Mouse (Mus musculus) stomach, embryonic 14.5 days (tissue): ENCODE results near the gene Psmb4. TPM values are rescaled to one million over a fixed set of nuclear protein-coding genes. Genes with fewer than 3 reads are reported as not detected.
"Not testable (repeated sequence)": the region's sequence is repeated elsewhere in the genome, so short reads cannot be mapped to it uniquely, and the experiment has no call there.

ENCODE experiments used
- ATAC-seq: fragments of 200-750 bp; cut with Nextera tagmentation; 2 replicates; pipeline ENCODE4 v1.8.0; 2017; ENCODE audit warnings: low read depth, moderate TSS enrichment; ENCODE audit not compliant: insufficient number of reproducible peaks, insufficient read depth, low FRiP score
- H3K27ac ChIP-seq: fragments of 300-500 bp; sonication (generic); 2 replicates; pipeline ENCODE4 v1.5.1; 2014; ENCODE audit warnings: mild to moderate bottlenecking, low read length, moderate library complexity, mixed read lengths
- H3K27me3 ChIP-seq: fragments of 300-500 bp; sonication (generic); 2 replicates; pipeline ENCODE4 v1.6.1; 2014; ENCODE audit warnings: low read length, control low read depth, mixed read lengths; ENCODE audit not compliant: control insufficient read depth, insufficient read depth
- H3K36me3 ChIP-seq: fragments of 300-500 bp; sonication (generic); 2 replicates; pipeline ENCODE4 v1.6.1; 2014; ENCODE audit warnings: mild to moderate bottlenecking, control low read depth, low read length, moderate library complexity, mixed read lengths; ENCODE audit not compliant: control insufficient read depth, insufficient read depth
- H3K4me1 ChIP-seq: fragments of 300-500 bp; sonication (generic); 2 replicates; pipeline ENCODE4 v1.6.1; 2014; ENCODE audit warnings: low read length, control low read depth, mixed read lengths; ENCODE audit not compliant: control insufficient read depth, insufficient read depth
- H3K4me2 ChIP-seq: fragments of 300-500 bp; sonication (generic); replicated peaks from 2 replicates; pipeline ENCODE4 v1.6.1; 2014; ENCODE audit warnings: low read depth, low read length, control low read depth
- H3K4me3 ChIP-seq: fragments of 300-500 bp; sonication (generic); 2 replicates; pipeline ENCODE4 v1.5.1; 2014; ENCODE audit warnings: low read depth, low read length, control low read depth
- H3K9ac ChIP-seq: fragments of 300-500 bp; sonication (generic); replicated peaks from 2 replicates; pipeline ENCODE4 v1.6.1; 2014; ENCODE audit warnings: low read depth, mild to moderate bottlenecking, control low read depth, low read length, moderate library complexity, mixed read lengths
- H3K9me3 ChIP-seq: fragments of 300-500 bp; sonication (generic); 2 replicates; pipeline ENCODE4 v1.6.1; 2016; ENCODE audit warnings: low read depth, low read length, control low read depth; ENCODE audit not compliant: control insufficient read depth
- WGBS: fragments of 180-500 bp; shearing (Covaris S2); extraction: QIAGEN DNeasy Blood & Tissue Kit; methylation state at CpG from one replicate; pipeline ENCODE4 v1.1.7; 2014; 5-methylcytosine and 5-hydroxymethylcytosine counted together
- polyA plus RNA-seq: library from polyadenylated mRNA; unstranded; fragments of >200 nt; fragmentation: Nextera tagmentation; extraction: Ambion mirVana; gene quantifications from 2 replicates; pipeline ENCODE4 v1.2.1, GENCODE M21; 2014

Psmb4 gene
- polyA plus RNA-seq, 1 experiment from 2014 or later = 334 TPM

DNA sequence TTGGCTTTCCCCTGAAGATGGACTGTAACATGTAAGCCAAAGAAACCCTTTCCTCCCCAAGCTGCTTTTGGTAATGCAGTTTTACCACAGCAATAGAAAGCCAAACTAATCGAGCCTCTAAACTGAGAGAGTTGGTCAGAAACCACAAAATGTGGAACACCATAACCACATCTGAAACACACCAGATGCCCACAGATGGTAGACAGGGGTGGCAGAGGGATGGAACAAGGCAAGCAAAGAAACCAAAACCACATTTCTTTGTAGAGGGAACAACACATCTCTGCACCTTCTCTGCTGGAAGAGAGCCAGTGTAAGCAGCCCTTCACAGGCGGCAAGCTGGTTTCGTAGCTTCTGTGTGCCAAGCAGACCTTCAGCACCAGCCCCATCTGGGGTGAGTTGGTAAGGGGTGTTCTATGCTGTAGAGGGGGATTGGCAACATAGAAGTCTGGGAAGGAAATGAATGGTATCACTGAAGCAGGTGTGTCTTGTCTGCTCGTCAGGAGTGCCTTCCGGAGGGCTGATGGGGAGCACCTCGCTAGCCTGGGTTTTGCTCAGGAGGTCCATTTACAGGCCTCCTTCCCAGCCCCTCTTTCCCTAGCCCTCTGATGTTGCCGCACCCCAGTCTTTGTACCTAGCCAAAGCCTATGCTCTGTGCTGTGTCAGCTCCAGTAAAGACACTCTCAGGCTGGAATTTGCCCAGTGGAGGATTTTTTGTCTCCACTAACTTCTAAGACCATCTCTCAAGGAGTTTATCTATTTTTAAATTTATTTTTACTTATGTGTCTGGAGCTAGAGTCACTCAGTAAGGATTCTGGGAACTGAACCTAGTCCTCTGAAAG, 29.4 kb upstream of the Psmb4 start:
- WGBS = 66% methylated on average over 7 of the region's 7 CpGs
- no peaks in the 10 kb centered on the region; the same call in 1 of the 2 replicates for H3K4me1 ChIP-seq

DNA sequence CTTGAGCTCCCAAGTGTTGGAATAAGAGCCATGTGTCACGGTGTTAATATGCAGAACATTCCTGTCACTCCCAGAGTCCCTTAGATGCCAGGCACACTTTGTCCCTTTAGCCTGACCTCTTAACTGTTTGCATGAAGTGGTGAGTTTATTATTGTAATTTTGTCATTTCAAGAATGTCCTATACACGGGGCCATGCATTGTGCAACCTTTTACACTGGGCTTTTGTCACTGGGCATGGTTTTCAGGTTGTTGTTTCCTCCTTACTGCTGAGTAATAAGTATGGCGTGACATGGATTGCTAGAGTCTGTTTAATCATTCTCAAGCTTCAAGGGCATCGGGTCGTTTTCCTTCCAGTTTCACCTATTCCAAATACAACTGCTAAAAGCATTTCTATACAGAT, 27.0 kb upstream of the Psmb4 start:
- Histone ChIP-seq H3K27ac (no peak overlapping the region), H3K9ac (no peak overlapping the region), H3K4me1 (no peaks in the 10 kb centered on the region; the same call in 1 of the 2 replicates), H3K9me3 (no peaks in the 10 kb centered on the region), H3K4me2 (no peak overlapping the region), H3K36me3 (no peaks in the 10 kb centered on the region), H3K27me3 (no peaks in the 10 kb centered on the region), H3K4me3 (no peak overlapping the region)
- WGBS = 58% methylated on average over 5 of the region's 5 CpGs
- no peak for ATAC-seq

More for the DNA sequence above, 29.4 kb upstream of the Psmb4 start:
- no peak overlapping the region for H3K27ac ChIP-seq
- H3K4me2 ChIP-seq = no peak overlapping the region
- no peak overlapping the region for H3K4me3 ChIP-seq
- ATAC-seq = no peak
- H3K27me3 ChIP-seq = no peaks in the 10 kb centered on the region
- H3K9ac ChIP-seq = no peak overlapping the region
- H3K9me3 ChIP-seq = no peaks in the 10 kb centered on the region
- no peaks in the 10 kb centered on the region for H3K36me3 ChIP-seq

DNA sequence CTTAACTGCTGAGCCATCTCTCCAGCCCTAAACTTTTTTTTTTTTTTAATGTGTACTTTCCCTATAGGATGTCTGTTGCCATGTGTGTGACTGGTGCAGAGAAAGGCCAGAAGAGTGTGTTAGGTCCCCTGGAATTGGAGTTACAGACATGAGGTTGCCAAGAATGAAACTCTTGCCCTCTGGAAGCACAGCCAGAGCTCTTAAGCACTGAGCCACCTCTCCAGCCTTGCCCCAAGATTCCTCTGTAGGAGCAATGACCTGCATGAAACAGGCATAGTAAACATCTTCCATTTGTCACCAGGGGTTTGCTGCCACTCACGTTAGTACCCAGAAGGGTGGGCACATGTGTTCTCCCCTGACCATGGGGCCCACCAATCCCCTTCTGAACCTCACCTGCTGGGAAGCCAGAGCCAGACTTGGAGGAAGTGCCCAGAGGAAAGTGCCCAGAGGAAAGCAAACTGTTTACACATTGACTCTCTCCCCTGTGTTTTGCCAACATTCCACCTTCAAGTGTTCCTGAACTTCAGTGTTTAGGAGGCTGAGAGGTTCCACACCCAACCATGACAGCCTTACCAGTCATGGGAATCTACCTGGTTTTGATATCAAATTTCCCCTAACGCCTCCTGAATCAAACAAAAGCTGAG, 24.4 kb upstream of the Psmb4 start:
- H3K4me3 ChIP-seq = no peak overlapping the region
- H3K36me3 ChIP-seq = no peaks in the 10 kb centered on the region
- H3K9me3 ChIP-seq = no peaks in the 10 kb centered on the region
- no peaks in the 10 kb centered on the region for H3K27me3 ChIP-seq
- H3K27ac ChIP-seq = no peak overlapping the region
- no peak overlapping the region for H3K4me2 ChIP-seq
- no peak for ATAC-seq
- no peak overlapping the region for H3K9ac ChIP-seq
- H3K4me1 ChIP-seq = no peaks in the 10 kb centered on the region
- WGBS = 59% methylated on average over 2 of the region's 2 CpGs

DNA sequence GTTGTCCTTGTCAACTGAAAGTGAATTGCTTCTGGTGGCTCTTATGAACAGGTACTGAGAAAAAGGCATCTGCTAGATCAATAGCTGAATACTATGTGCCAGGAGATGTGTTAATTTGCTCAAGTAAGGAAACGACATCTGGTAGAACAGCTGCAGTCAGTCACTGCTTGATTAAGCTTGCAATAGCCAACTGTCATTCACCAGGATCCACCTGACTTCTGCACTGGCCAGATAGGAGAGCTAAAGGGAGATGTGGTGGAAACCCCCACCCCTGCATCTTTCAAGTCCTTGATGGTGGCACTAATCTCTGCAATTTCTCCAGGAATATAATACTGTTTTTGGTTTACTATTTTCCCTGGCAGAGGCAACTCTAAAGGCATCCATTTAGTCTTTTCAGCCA, 19.7 kb upstream of the Psmb4 start:
- H3K27ac ChIP-seq = no peak overlapping the region
- ATAC-seq = no peak
- no peak overlapping the region for H3K4me3 ChIP-seq
- H3K36me3 ChIP-seq = no peaks in the 10 kb centered on the region
- H3K4me2 ChIP-seq = no peak overlapping the region
- no peaks in the 10 kb centered on the region for H3K27me3 ChIP-seq
- no peaks in the 10 kb centered on the region for H3K4me1 ChIP-seq
- WGBS = 49% methylated on average over 1 of the region's 1 CpGs
- H3K9ac ChIP-seq = no peak overlapping the region
- H3K9me3 ChIP-seq = no peaks in the 10 kb centered on the region

DNA sequence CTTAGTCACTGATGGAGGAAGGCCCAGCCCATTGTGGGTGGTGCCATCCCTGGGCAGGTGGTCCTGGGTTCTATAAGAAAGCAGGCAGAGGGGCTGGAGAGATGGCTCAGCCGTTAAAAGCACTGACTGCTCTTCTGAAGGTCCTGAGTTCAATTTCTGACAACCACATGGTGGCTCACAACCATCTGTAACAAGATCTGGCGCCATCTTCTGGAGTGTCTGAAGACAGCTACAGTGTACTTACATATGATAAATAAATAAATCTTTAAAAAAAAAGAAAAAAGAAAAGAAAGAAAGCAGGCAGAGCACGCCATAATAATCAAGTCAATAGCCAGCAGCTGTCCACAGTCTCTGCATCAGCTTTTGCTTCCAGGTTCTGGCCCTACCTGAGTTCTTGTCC, 18.0 kb upstream of the Psmb4 start:
- ATAC-seq, H3K4me3 ChIP-seq, H3K4me2 ChIP-seq, H3K27ac ChIP-seq, H3K4me1 ChIP-seq, H3K9ac ChIP-seq, H3K9me3 ChIP-seq, H3K27me3 ChIP-seq, H3K36me3 ChIP-seq: not testable (repeated sequence)
- 59% methylated on average over 3 of the region's 3 CpGs for WGBS

DNA sequence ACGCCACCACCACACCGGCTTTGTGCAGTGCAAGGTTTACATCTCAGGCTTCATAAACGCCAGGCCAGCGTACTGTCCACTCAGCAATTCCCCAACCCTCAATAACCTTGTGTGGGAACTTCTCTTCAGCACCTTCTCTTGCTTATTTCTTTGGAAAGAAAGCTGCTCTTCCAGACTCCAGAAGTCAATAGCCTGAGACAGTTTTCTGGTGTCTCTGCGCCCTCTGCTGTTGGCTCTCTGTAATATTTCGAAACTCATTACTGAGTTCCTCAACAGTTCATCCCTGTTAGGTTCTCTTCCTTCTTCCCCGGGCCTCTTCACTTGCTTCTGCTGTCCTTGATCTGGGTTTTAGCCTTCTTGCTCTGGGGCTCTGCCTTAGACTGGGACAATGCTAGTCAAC, 16.0 kb upstream of the Psmb4 start:
- no peak overlapping the region for H3K4me2 ChIP-seq
- no peak overlapping the region for H3K4me3 ChIP-seq
- H3K4me1 ChIP-seq = no peaks in the 10 kb centered on the region
- no peak for ATAC-seq
- H3K36me3 ChIP-seq = no peaks in the 10 kb centered on the region
- no peaks in the 10 kb centered on the region for H3K9me3 ChIP-seq
- no peak overlapping the region for H3K9ac ChIP-seq
- no peaks in the 10 kb centered on the region for H3K27me3 ChIP-seq
- 19% methylated on average over 7 of the region's 7 CpGs for WGBS
- H3K27ac ChIP-seq = no peak overlapping the region

DNA sequence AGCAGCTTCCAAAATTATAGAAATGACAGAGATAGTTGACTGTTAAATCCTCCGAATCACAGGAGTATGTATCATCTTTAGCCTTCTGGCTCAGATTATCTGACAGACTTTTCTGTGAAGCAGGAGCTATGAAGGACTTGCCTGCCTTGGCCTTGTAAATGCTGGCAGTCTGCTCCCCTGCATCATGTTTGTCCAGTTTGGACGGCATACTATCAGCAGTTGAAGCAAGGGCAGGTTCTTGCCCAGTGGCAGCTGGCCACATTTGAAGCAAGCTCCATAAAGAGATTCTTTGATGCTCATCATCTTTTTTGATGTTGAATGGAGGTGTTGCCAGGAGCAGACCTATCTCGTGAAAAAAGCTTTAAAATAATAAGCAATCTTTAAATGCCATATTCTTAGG, 7.3 kb upstream of the Psmb4 start:
- H3K4me2 ChIP-seq = no peak overlapping the region
- no peaks in the 10 kb centered on the region for H3K9me3 ChIP-seq
- no peak overlapping the region for H3K27ac ChIP-seq
- H3K36me3 ChIP-seq = no peaks in the 10 kb centered on the region
- H3K9ac ChIP-seq = no peak overlapping the region
- no peak overlapping the region for H3K4me3 ChIP-seq
- WGBS = 63% methylated on average over 3 of the region's 3 CpGs
- H3K4me1 ChIP-seq = no peaks in the 10 kb centered on the region
- no peaks in the 10 kb centered on the region for H3K27me3 ChIP-seq
- ATAC-seq = no peak

DNA sequence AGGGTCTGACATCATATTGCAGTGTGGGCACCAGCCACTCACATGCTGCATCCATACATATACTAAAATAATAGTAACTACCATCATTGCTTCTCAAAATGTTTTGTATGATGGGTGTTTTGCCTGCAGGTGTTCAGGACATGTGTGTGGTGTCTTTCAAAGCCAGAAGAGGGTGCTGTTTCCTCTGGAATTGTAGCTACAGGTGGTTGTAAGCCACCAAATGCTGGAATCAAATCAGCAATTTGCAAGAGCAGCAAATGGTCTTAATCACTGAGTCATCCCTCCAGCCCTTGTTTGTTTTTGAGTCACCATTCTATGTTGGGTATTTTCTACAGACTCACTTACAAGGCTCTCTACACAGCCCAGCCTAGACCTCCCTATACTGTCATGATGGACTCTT, 1.8 kb upstream of the Psmb4 start:
- H3K27me3 ChIP-seq = no peaks in the 10 kb centered on the region
- no peak for ATAC-seq
- peaks cover 17% of the 10 kb centered on the region for H3K36me3 ChIP-seq
- no peak overlapping the region for H3K27ac ChIP-seq
- peaks cover 8% of the 10 kb centered on the region; the same call in 1 of the 2 replicates for H3K4me1 ChIP-seq
- no peak overlapping the region for H3K9ac ChIP-seq
- no peak overlapping the region for H3K4me3 ChIP-seq
- H3K4me2 ChIP-seq = no peak overlapping the region
- no peaks in the 10 kb centered on the region for H3K9me3 ChIP-seq
